Mouse (Mus musculus): Measurements from ENCODE around the gene Stat5b. TPM values are rescaled to one million over a fixed set of nuclear protein-coding genes. Genes with fewer than 3 reads are reported as not detected.

The Stat5b gene
- polyA plus RNA-seq, 1 experiment from 2014 or later: 19.8 TPM

DNA sequence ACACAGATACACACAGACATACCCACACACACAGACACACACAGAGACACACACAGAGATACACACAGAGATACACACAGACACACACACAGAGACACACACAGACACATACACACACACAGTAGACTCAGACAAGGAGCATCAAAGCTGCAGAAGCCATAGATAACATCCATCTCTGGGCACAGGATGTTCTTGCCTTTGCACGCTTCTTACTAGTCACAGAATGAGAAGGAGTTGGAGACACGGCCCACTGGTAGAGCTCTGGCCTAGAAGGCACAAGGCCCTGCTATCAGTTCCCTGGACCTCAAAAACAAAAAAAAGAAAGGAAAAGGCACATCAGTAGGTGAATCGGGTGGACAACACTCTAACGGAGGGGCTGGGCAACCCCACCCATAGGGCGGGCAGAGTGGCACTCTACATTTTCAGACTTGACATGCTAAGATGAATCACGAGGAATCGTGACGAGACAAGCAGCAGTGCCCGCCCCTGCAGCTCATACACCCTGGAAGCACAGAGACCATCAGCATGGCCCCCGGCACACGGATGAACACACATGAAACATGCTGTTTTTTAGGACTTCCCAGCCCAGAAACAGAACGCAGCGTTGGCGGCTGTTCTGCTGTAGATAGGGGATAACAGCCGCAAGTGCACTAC is 32.0 kb downstream of the Stat5b start:
- WGBS: 93% methylated on average over 15 of the region's 15 CpGs
- H3K4me2 ChIP-seq (replicated peaks; ENCODE audit: low read depth, low read length): no peak overlapping the region
- no peaks in the 10 kb centered on the region for H3K9me3 ChIP-seq (ENCODE audit: control insufficient read depth, low read length)
- no peak overlapping the region for H3K9ac ChIP-seq (ENCODE audit: low read depth, low read length)
- H3K4me3 ChIP-seq (ENCODE audit: low read length): no peak overlapping the region
- H3K27me3 ChIP-seq (ENCODE audit: control insufficient read depth, insufficient read depth, low read length): no peaks in the 10 kb centered on the region
- ATAC-seq (ENCODE audit: low FRiP score, low TSS enrichment): no peak
- no peaks in the 10 kb centered on the region for H3K36me3 ChIP-seq (ENCODE audit: control insufficient read depth, insufficient read depth, low read length)
- no peaks in the 10 kb centered on the region for H3K4me1 ChIP-seq (ENCODE audit: control insufficient read depth, insufficient read depth, low read length)
- H3K27ac ChIP-seq (ENCODE audit: low read depth, low read length): no peak overlapping the region

DNA sequence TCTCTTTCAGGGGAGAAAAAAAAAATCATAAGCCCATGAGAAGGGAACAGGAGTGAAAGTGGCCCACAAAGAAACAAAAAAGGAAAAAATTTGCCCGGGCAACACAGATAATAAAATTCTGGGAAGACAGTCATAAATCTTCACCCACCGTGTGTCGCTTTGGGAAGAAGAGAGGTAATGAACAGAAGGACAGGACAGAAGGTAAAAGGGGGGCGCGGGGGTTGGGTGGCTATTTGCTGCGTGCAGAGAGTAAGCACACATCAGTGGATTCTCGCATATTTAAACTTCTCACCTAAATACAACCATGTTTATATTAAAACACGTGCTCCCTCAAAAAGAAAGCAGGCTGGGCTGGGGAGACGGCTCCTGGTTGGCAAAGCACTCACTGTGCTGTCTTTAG is 33.2 kb downstream of the Stat5b start:
- Histone ChIP-seq H3K27me3 (ENCODE audit: control insufficient read depth, insufficient read depth, low read length) (no peaks in the 10 kb centered on the region), H3K36me3 (ENCODE audit: control insufficient read depth, insufficient read depth, low read length) (no peaks in the 10 kb centered on the region), H3K27ac (ENCODE audit: low read depth, low read length) (no peak overlapping the region), H3K9ac (ENCODE audit: low read depth, low read length) (no peak overlapping the region), H3K4me3 (ENCODE audit: low read length) (no peak overlapping the region), H3K4me1 (ENCODE audit: control insufficient read depth, insufficient read depth, low read length) (no peaks in the 10 kb centered on the region), H3K4me2 (replicated peaks; ENCODE audit: low read depth, low read length) (no peak overlapping the region), H3K9me3 (ENCODE audit: control insufficient read depth, low read length) (no peaks in the 10 kb centered on the region)
- 48% methylated on average over 9 of the region's 9 CpGs for WGBS
- ATAC-seq (ENCODE audit: low FRiP score, low TSS enrichment): no peak

DNA sequence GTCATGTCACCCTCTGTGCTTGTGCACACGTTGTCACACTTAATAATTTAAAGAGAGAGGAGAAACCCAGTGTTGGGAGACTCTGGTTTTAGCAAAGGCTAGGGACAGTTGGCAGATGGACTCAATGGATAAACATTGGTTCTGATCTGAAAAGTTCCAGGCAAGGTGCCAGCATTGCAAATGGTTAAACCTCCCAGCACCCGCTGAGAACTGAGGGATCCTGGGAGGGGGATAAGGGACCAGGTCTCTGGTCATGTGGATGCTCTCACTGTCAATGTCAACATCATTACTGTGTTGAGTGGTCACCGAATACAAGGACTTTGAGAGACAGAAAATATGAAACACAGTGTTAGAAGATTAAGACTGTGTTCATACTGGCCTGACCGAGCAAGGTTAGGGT is 33.7 kb downstream of the Stat5b start:
- H3K27me3 ChIP-seq (ENCODE audit: control insufficient read depth, insufficient read depth, low read length): no peaks in the 10 kb centered on the region
- 68% methylated on average over 4 of the region's 4 CpGs for WGBS
- no peaks in the 10 kb centered on the region for H3K4me1 ChIP-seq (ENCODE audit: control insufficient read depth, insufficient read depth, low read length)

DNA sequence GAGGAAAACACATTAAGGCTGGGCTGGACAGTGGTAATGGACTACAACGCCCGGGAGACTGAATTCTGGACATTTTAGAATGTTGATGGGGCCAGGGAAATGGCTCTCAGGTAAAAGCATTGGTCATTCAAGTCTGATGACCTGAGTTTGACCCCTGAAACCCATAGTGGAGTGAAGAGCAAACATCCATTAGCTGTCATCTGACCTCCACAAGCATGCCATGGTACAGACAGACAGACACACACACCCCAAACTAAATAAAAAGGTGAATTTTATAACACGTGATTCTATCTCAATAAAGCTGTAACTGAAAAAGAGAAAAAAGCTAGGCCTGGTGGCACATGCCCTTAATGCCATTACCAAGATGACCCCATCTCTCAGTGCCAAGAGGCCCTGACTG is 34.2 kb downstream of the Stat5b start:
- H3K27me3 ChIP-seq (ENCODE audit: control insufficient read depth, insufficient read depth, low read length): no peaks in the 10 kb centered on the region
- no peak for ATAC-seq (ENCODE audit: low FRiP score, low TSS enrichment)
- 52% methylated on average over 3 of the region's 3 CpGs for WGBS
- no peak overlapping the region for H3K4me3 ChIP-seq (ENCODE audit: low read length)
- no peak overlapping the region for H3K4me2 ChIP-seq (replicated peaks; ENCODE audit: low read depth, low read length)
- no peak overlapping the region for H3K27ac ChIP-seq (ENCODE audit: low read depth, low read length)
- H3K9me3 ChIP-seq (ENCODE audit: control insufficient read depth, low read length): no peaks in the 10 kb centered on the region
- H3K4me1 ChIP-seq (ENCODE audit: control insufficient read depth, insufficient read depth, low read length): no peaks in the 10 kb centered on the region
- H3K36me3 ChIP-seq (ENCODE audit: control insufficient read depth, insufficient read depth, low read length): no peaks in the 10 kb centered on the region
- no peak overlapping the region for H3K9ac ChIP-seq (ENCODE audit: low read depth, low read length)

More for the DNA sequence above, 33.7 kb downstream of the Stat5b start:
- Histone ChIP-seq H3K4me2 (replicated peaks; ENCODE audit: low read depth, low read length) (no peak overlapping the region), H3K36me3 (ENCODE audit: control insufficient read depth, insufficient read depth, low read length) (no peaks in the 10 kb centered on the region), H3K9me3 (ENCODE audit: control insufficient read depth, low read length) (no peaks in the 10 kb centered on the region), H3K27ac (ENCODE audit: low read depth, low read length) (no peak overlapping the region), H3K4me3 (ENCODE audit: low read length) (no peak overlapping the region), H3K9ac (ENCODE audit: low read depth, low read length) (no peak overlapping the region)
- ATAC-seq (ENCODE audit: low FRiP score, low TSS enrichment): no peak

DNA sequence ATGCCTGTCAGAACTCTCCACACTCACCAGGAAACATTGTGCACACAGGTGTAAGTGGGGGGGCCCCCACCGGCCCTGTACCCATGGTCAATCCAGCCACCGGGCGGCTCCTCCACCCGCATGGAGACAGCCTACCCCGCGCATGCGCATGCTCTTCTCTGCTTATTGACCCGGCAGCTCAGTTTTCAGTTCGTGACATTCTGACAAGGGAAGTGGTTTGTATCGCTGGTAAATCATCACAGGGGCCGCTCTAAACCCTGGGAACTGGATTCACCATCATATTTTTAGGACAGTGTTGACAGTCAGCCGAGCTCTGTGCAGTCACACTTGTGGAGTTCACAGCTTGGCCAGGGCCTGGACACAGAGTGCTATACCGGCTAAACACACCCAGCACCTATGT is 36.0 kb downstream of the Stat5b start:
- H3K27ac ChIP-seq (ENCODE audit: low read depth, low read length): no peak overlapping the region
- H3K27me3 ChIP-seq (ENCODE audit: control insufficient read depth, insufficient read depth, low read length): no peaks in the 10 kb centered on the region
- H3K4me3 ChIP-seq (ENCODE audit: low read length): no peak overlapping the region
- WGBS: 18% methylated on average over 13 of the region's 13 CpGs
- H3K4me1 ChIP-seq (ENCODE audit: control insufficient read depth, insufficient read depth, low read length): peaks cover 3% of the 10 kb centered on the region; the same call in 1 of the 2 replicates
- no peaks in the 10 kb centered on the region for H3K9me3 ChIP-seq (ENCODE audit: control insufficient read depth, low read length)
- ATAC-seq (ENCODE audit: low FRiP score, low TSS enrichment): 0 out of 2 replicates have a peak, but pooled peaks have one; percentile 37
- H3K4me2 ChIP-seq (replicated peaks; ENCODE audit: low read depth, low read length): peak overlapping the region; percentile 35
- peak overlapping the region; percentile 34; the same call in 1 of the 2 replicates for H3K9ac ChIP-seq (ENCODE audit: low read depth, low read length)
- no peaks in the 10 kb centered on the region for H3K36me3 ChIP-seq (ENCODE audit: control insufficient read depth, insufficient read depth, low read length)

DNA sequence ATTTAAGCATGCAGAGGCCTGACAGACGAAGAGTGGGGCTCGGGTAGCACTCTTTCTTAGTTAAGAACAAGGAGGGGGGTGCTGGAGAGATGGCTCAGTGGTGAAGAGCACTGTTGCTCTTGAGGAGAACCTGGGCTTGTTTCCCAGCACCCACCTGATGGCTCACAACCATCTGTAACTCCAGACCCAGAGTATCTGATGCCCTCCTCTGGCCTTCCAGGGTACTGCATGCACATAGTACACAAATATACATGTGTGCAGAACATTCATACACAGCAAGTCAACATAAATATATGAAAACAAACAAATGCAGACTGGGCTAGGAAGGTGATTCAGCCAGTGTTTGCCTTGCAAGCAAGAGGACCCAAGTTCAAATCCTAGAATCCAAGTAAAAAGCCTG is 39.4 kb downstream of the Stat5b start:
- 78% methylated on average over 2 of the region's 2 CpGs for WGBS
- no peaks in the 10 kb centered on the region for H3K9me3 ChIP-seq (ENCODE audit: control insufficient read depth, low read length)
- H3K9ac ChIP-seq (ENCODE audit: low read depth, low read length): no peak overlapping the region
- H3K4me1 ChIP-seq (ENCODE audit: control insufficient read depth, insufficient read depth, low read length): peaks cover 3% of the 10 kb centered on the region; the same call in 1 of the 2 replicates
- H3K27me3 ChIP-seq (ENCODE audit: control insufficient read depth, insufficient read depth, low read length): no peaks in the 10 kb centered on the region
- H3K4me2 ChIP-seq (replicated peaks; ENCODE audit: low read depth, low read length): no peak overlapping the region
- H3K27ac ChIP-seq (ENCODE audit: low read depth, low read length): peak overlapping the region; percentile 55; the same call in 1 of the 2 replicates
- no peak overlapping the region for H3K4me3 ChIP-seq (ENCODE audit: low read length)
- no peak for ATAC-seq (ENCODE audit: low FRiP score, low TSS enrichment)
- no peaks in the 10 kb centered on the region for H3K36me3 ChIP-seq (ENCODE audit: control insufficient read depth, insufficient read depth, low read length)

DNA sequence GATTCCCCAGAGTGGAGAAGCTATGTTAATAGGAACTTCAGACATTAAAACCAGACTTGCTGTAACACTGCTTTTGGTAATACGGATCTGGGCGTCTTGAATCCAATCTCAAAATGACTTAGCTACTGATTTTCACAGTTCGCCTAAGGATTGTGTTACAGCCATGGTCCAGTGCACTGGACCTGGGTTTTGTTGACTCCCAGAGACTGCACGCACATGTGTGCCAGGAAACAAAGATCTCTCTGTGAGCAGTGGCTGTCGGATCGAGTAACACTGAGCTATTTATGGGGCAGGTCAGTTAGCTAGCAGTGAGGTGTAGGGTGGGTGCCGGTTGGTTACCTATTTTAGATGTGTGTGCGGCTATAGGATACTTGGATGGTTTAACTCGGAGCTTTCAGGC is 40.0 kb downstream of the Stat5b start:
- Histone ChIP-seq H3K4me2 (replicated peaks; ENCODE audit: low read depth, low read length) (no peak overlapping the region), H3K36me3 (ENCODE audit: control insufficient read depth, insufficient read depth, low read length) (no peaks in the 10 kb centered on the region), H3K27me3 (ENCODE audit: control insufficient read depth, insufficient read depth, low read length) (no peaks in the 10 kb centered on the region), H3K9ac (ENCODE audit: low read depth, low read length) (no peak overlapping the region), H3K4me3 (ENCODE audit: low read length) (no peak overlapping the region), H3K4me1 (ENCODE audit: control insufficient read depth, insufficient read depth, low read length) (peaks cover 3% of the 10 kb centered on the region; the same call in 1 of the 2 replicates), H3K9me3 (ENCODE audit: control insufficient read depth, low read length) (no peaks in the 10 kb centered on the region), H3K27ac (ENCODE audit: low read depth, low read length) (no peak overlapping the region; the same call in 1 of the 2 replicates)
- WGBS: 32% methylated on average over 9 of the region's 9 CpGs
- peak; percentile 88 for ATAC-seq (ENCODE audit: low FRiP score, low TSS enrichment)

DNA sequence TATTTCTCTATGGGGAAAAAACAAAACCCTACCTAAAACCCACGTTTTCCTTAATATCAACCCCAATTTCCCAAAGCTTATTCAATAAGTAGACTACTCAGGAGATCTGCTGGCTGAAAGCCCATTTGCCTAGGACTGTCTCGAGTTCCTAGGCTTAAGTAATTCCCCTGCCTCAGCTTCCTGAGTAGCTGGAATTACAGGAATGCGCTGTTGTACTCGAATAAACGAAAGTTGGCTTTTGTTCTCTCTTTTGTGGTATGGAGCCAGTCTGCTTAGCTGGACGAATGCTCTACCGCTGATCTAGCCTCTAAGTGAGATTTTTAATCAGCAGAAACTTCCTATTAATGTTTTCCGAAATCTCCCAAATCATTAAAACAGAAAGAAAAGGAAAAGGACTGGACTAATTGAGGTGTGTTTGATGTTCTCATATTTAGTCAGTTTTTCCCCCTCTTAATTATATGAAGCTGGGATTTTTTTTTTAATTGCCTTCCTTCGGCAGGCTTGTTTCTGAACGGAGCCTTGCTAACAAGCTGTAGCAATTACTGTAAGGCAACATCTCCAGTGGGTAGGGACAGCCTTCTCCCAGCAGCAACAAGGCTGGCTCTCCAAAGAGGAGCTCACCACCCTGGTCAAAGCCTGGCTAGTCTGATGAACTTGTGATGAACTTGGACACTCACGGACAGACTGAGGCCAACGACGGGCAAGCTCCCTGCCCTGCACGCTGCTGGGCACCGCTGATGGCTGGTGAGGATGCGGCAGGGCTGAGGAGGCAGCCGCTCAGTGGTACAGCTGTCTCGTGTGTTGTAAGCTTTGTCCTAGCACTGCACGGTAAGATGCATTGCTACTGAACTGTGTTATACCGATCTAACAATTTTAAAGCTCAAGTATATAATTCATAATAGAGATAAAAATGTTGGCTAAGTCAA is 43.9 kb downstream of the Stat5b start:
- no peaks in the 10 kb centered on the region for H3K9me3 ChIP-seq (ENCODE audit: control insufficient read depth, low read length)
- peaks cover 3% of the 10 kb centered on the region; the same call in 1 of the 2 replicates for H3K4me1 ChIP-seq (ENCODE audit: control insufficient read depth, insufficient read depth, low read length)
- WGBS: 75% methylated on average over 20 of the region's 20 CpGs
- H3K4me2 ChIP-seq (replicated peaks; ENCODE audit: low read depth, low read length): no peak overlapping the region
- H3K27ac ChIP-seq (ENCODE audit: low read depth, low read length): no peak overlapping the region
- H3K4me3 ChIP-seq (ENCODE audit: low read length): no peak overlapping the region
- H3K36me3 ChIP-seq (ENCODE audit: control insufficient read depth, insufficient read depth, low read length): peaks cover 21% of the 10 kb centered on the region; the same call in 1 of the 2 replicates
- no peak for ATAC-seq (ENCODE audit: low FRiP score, low TSS enrichment)
- H3K9ac ChIP-seq (ENCODE audit: low read depth, low read length): no peak overlapping the region
- no peaks in the 10 kb centered on the region for H3K27me3 ChIP-seq (ENCODE audit: control insufficient read depth, insufficient read depth, low read length)

DNA sequence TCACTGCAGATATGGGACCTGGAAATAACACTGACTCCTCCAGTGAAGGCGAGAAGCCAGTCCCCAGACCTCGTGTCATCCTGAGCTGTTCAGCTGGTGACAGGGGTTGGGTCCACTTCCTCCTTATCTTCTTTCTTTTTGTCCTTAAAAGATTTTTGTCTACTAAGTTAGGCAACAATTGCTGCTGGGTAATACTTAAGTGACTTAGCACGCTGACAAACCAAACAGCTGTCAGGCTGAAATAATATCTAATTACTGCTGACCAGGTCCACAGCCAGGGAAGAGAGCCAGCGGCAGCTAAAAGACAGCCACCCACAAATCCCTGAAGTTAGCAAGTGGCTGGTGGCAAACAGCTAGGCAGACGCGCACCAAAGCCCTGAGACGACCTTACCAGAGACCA is 45.0 kb downstream of the Stat5b start:
- Histone ChIP-seq H3K27me3 (ENCODE audit: control insufficient read depth, insufficient read depth, low read length) (no peaks in the 10 kb centered on the region), H3K4me3 (ENCODE audit: low read length) (no peak overlapping the region), H3K4me2 (replicated peaks; ENCODE audit: low read depth, low read length) (no peak overlapping the region), H3K4me1 (ENCODE audit: control insufficient read depth, insufficient read depth, low read length) (no peaks in the 10 kb centered on the region), H3K27ac (ENCODE audit: low read depth, low read length) (no peak overlapping the region), H3K9me3 (ENCODE audit: control insufficient read depth, low read length) (no peaks in the 10 kb centered on the region), H3K9ac (ENCODE audit: low read depth, low read length) (no peak overlapping the region), H3K36me3 (ENCODE audit: control insufficient read depth, insufficient read depth, low read length) (peaks cover 31% of the 10 kb centered on the region; the same call in 1 of the 2 replicates)
- ATAC-seq (ENCODE audit: low FRiP score, low TSS enrichment): no peak
- WGBS: 62% methylated on average over 7 of the region's 7 CpGs
